Mouse (Mus musculus) activated CD4-positive, CD25-positive, alpha-beta regulatory T cell, adult 9 weeks (primary cell): Measurements from ENCODE around the gene C1s2. TPM values are rescaled to one million over a fixed set of nuclear protein-coding genes. Genes with fewer than 3 reads are reported as not detected.

ENCODE experiments used
- polyA plus RNA-seq: library from polyadenylated mRNA; unstranded; fragments of 100-300 nt; shearing (Covaris generic); gene quantifications from one replicate; pipeline ENCODE4 v1.2.1, GENCODE M21; 2017

C1s2 gene
- polyA plus RNA-seq, result not detected

DNA sequence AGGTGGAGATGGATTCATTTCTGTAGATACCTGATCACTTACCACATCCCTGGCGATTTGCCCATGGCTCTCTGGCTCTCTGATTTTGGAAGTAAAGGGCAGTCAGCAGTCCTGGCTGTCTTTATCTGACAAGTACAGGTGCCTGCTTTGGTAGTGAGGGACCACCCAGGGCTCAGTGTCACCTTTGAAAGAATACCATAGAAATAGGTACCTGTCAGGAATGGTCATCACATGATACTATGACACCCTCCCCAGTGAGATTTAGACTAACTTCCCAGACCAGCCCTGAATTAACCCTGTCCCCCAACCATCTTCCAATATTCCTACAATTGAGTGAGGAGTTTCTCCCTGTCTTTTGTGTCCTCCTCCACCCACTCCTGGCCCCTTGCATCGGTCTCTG lies at the start of gene C1s2:
C1s2 (minus strand) TSS at position 101 of the 400 bp plus-strand sequence.

DNA sequence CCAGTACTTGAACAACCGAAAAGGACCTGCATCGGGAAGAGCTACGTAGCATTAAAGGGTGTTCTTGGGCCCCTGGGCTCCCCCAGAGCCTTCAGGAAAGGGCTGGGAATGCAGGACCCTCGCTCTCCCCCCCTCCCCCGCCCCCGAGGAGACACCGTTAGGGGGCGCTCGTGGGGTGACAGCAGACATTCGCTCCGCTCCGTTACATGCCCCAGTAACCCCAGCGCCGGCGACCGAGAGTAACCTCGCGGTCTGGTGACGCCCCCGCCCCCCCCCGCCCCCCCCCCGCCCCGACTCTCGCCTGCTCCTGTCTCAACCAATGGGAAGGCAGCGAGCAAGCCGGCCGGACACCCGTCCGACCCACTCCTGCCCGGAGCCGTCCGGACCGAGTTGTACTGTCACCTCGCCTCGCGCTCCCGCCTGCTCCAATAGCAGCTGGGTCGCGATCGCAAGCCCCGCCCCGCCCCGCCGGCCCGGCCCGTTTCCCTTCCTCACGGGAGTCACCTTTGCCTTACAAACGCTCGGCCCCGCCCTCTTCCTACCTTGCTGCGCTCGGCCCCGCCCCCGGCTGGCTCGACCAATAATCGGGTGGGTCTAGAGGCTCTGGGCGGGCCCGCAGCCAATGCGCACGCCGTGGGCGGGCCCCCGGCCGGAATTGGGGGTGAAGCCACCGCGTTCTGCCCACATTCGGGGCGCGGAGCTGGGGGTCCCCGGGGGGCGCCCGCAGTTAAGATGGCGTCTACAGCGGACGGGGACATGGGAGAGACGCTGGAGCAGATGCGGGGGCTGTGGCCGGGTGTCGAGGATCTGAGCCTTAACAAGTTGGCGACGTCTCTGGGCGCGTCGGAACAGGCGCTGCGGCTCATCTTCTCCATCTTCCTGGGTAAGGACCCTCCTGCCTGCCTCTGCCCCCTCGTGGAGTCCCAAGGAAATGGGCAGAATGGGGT lies 26.9 kb upstream of the C1s2 start, which contains the start of gene Lpcat3:
Lpcat3 (plus strand) TSS at position 551 of the 947 bp plus-strand sequence.

Other genes with a start within 250 kb of the C1s2 start
- 36.3 TPM for gene Pex5, start 221.0 kb downstream of the C1s2 start, polyA plus RNA-seq
- gene Clstn3, start 171.3 kb downstream of the C1s2 start, polyA plus RNA-seq, result 0.10 TPM
- gene C1rl, start 143.0 kb downstream of the C1s2 start, polyA plus RNA-seq, result not detected
- gene C1ra, start 123.7 kb downstream of the C1s2 start, polyA plus RNA-seq, result 0.20 TPM
- not detected for gene C1s1, start 93.7 kb downstream of the C1s2 start, polyA plus RNA-seq
- gene C1rb, start 65.8 kb downstream of the C1s2 start, polyA plus RNA-seq, result not detected
- gene Lpcat3, start 26.9 kb upstream of the C1s2 start, polyA plus RNA-seq, result 58.7 TPM
- gene Emg1, start 76.1 kb upstream of the C1s2 start, polyA plus RNA-seq, result 302 TPM
- gene Phb2, start 76.3 kb upstream of the C1s2 start, polyA plus RNA-seq, result 191 TPM
- 373 TPM for gene Ptpn6, start 102.6 kb upstream of the C1s2 start, polyA plus RNA-seq
- gene Grcc10, start 105.3 kb upstream of the C1s2 start, polyA plus RNA-seq, result 536 TPM
- 0.12 TPM for gene Gm45234, start 119.9 kb upstream of the C1s2 start, polyA plus RNA-seq
- gene Atn1, start 120.4 kb upstream of the C1s2 start, polyA plus RNA-seq, result 2.2 TPM
- 8.9 TPM for gene Eno2, start 133.6 kb upstream of the C1s2 start, polyA plus RNA-seq
- 2.3 TPM for gene Lrrc23, start 143.6 kb upstream of the C1s2 start, polyA plus RNA-seq
- gene Spsb2, start 172.6 kb upstream of the C1s2 start, polyA plus RNA-seq, result 8.0 TPM
- gene Tpi1, start 178.2 kb upstream of the C1s2 start, polyA plus RNA-seq, result 179 TPM
- 125 TPM for gene Usp5, start 193.4 kb upstream of the C1s2 start, polyA plus RNA-seq
- gene Cdca3, start 193.5 kb upstream of the C1s2 start, polyA plus RNA-seq, result 11.7 TPM
- not detected for gene Gnb3, start 204.2 kb upstream of the C1s2 start, polyA plus RNA-seq
- not detected for gene P3h3, start 221.7 kb upstream of the C1s2 start, polyA plus RNA-seq
- 0.20 TPM for gene Gpr162, start 227.9 kb upstream of the C1s2 start, polyA plus RNA-seq